Mouse (Mus musculus) liver, embryonic 13.5 days (tissue): ENCODE results near the gene Mpeg1. TPM values are rescaled to one million over a fixed set of nuclear protein-coding genes. Genes with fewer than 3 reads are reported as not detected.

Experiments used
- ATAC-seq: fragments of 200-750 bp; cut with Nextera tagmentation; 2 replicates; pipeline ENCODE4 v1.8.0; 2017; ENCODE audit warnings: low read depth, mild to moderate bottlenecking, moderate number of reproducible peaks, moderate library complexity
- DNase-seq: peaks from one replicate; pipeline ENCODE4 v3.0.0; 2022
- H3K27ac ChIP-seq: fragments of 300-500 bp; sonication (generic); 2 replicates; pipeline ENCODE4 v1.5.1; 2015; ENCODE audit warnings: moderate library complexity, mild to moderate bottlenecking, inconsistent platforms
- H3K27me3 ChIP-seq: fragments of 300-500 bp; sonication (generic); 2 replicates; pipeline ENCODE4 v1.6.1; 2015; ENCODE audit warnings: mild to moderate bottlenecking, inconsistent platforms
- H3K36me3 ChIP-seq: fragments of 300-500 bp; sonication (generic); 2 replicates; pipeline ENCODE4 v1.6.1; 2015; ENCODE audit warnings: mild to moderate bottlenecking, inconsistent platforms
- H3K4me1 ChIP-seq: fragments of 300-500 bp; sonication (generic); replicated peaks from 2 replicates; pipeline ENCODE4 v1.6.1; 2015; ENCODE audit warnings: inconsistent platforms
- H3K4me2 ChIP-seq: fragments of 300-500 bp; sonication (generic); 2 replicates; pipeline ENCODE4 v1.6.1; 2015; ENCODE audit warnings: inconsistent platforms, mild to moderate bottlenecking, moderate library complexity
- H3K4me3 ChIP-seq: fragments of 300-500 bp; sonication (generic); replicated peaks from 2 replicates; pipeline ENCODE4 v1.5.1; 2015; ENCODE audit warnings: mild to moderate bottlenecking, inconsistent platforms
- H3K9ac ChIP-seq: fragments of 300-500 bp; sonication (generic); 2 replicates; pipeline ENCODE4 v1.6.1; 2015; ENCODE audit warnings: mild to moderate bottlenecking, inconsistent platforms
- H3K9me3 ChIP-seq: fragments of 300-500 bp; sonication (generic); replicated peaks from 2 replicates; pipeline ENCODE4 v1.6.1; 2016; ENCODE audit warnings: inconsistent platforms
- WGBS: fragments of 180-500 bp; shearing (Covaris S2); methylation state at CpG from one replicate; pipeline ENCODE4 v1.1.7; 2015; ENCODE audit not compliant: insufficient replicate concordance; 5-methylcytosine and 5-hydroxymethylcytosine counted together
- polyA plus RNA-seq: library from polyadenylated mRNA; unstranded; fragments of >200 nt; fragmentation: Nextera tagmentation; extraction: Ambion mirVana; gene quantifications from 2 replicates; pipeline ENCODE4 v1.2.1, GENCODE M21; 2015

Gene Mpeg1
- polyA plus RNA-seq, 1 experiment from 2014 or later = 1.0 TPM

- no peak overlapping the region for H3K4me3 ChIP-seq
- peaks cover 4% of the 10 kb centered on the region; the same call in 1 of the 2 replicates for H3K36me3 ChIP-seq
- no peak overlapping the region for H3K9ac ChIP-seq
- no peak overlapping the region for H3K4me2 ChIP-seq
- no peaks in the 10 kb centered on the region for H3K4me1 ChIP-seq
- H3K27me3 ChIP-seq = no peaks in the 10 kb centered on the region
- DNase-seq (no peak), ATAC-seq (peak; percentile 11; the same call in 1 of the 2 replicates)
- WGBS = 20% methylated on average over 7 of the region's 7 CpGs
- H3K9me3 ChIP-seq = no peaks in the 10 kb centered on the region
- no peak overlapping the region for H3K27ac ChIP-seq
Observed at GRCm38 (mm10) chr19:12466204-12466603, 5.6 kb downstream of the Mpeg1 start.

DNA sequence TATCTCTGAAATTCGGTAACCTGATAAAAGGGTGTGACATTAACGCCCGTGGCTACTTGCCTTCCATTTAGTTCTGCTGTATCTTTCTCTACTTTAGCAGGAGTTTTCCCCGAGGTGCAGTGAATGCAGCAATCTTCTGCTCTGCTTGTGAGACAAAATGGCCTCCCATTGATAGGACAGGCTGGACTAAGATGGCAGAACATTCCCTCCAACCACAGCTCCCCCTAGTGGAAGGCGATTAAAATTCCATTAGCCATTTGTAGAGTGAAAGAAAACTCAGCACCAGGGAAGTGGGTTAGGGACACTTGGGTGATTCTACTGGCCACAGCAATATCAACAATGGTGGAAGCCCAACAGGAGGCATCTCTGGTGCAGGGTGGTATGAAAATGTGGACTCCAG is 6.9 kb downstream of the Mpeg1 start:
- 60% methylated on average over 5 of the region's 5 CpGs for WGBS
- peaks cover 4% of the 10 kb centered on the region; the same call in 1 of the 2 replicates for H3K36me3 ChIP-seq
- H3K27ac ChIP-seq = no peak overlapping the region
- H3K9me3 ChIP-seq = no peaks in the 10 kb centered on the region
- no peak for ATAC-seq
- no peak overlapping the region for H3K4me2 ChIP-seq
- DNase-seq = no peak
- H3K27me3 ChIP-seq = no peaks in the 10 kb centered on the region
- no peak overlapping the region for H3K4me3 ChIP-seq
- H3K4me1 ChIP-seq = no peaks in the 10 kb centered on the region
- H3K9ac ChIP-seq = no peak overlapping the region

GRCm38 (mm10) chr19:12471866-12472265 is 11.3 kb downstream of the Mpeg1 start:
- H3K4me2 ChIP-seq = no peak overlapping the region
- 28% methylated on average over 3 of the region's 3 CpGs for WGBS
- no peak for ATAC-seq
- no peaks in the 10 kb centered on the region for H3K4me1 ChIP-seq
- H3K36me3 ChIP-seq = peaks cover 4% of the 10 kb centered on the region; the same call in 1 of the 2 replicates
- H3K27me3 ChIP-seq = no peaks in the 10 kb centered on the region
- H3K27ac ChIP-seq = no peak overlapping the region
- no peak overlapping the region for H3K4me3 ChIP-seq
- no peaks in the 10 kb centered on the region for H3K9me3 ChIP-seq
- DNase-seq = no peak
- no peak overlapping the region for H3K9ac ChIP-seq

DNA sequence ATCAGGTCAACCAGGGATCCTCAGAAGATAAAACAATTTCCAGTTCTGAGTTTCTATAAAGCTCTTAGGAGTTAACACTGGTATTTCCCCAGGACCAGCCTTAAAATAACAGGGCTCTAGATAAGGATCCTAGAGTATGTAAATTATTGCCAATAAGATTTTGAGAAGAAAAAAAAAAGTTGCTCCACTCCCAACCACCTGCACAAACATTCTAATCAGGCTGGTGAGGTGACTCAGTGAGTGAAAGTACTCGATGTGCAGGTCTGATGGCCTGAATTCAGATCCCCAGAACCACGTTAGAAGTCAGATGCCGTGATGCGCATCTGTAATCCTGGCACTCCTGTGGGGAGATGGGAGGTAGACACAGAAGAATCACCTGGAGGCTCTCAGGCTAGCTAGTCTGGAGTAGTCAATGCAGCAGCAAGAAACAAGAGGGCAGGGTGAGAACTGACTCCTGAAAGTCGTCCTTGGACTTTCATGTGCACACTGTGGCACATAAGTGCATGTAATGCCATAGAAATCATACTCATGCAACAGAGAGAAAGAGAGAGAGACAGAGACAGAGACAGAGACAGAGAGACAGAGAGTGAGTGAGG is 11.9 kb downstream of the Mpeg1 start:
- H3K27ac ChIP-seq = no peak overlapping the region

DNA sequence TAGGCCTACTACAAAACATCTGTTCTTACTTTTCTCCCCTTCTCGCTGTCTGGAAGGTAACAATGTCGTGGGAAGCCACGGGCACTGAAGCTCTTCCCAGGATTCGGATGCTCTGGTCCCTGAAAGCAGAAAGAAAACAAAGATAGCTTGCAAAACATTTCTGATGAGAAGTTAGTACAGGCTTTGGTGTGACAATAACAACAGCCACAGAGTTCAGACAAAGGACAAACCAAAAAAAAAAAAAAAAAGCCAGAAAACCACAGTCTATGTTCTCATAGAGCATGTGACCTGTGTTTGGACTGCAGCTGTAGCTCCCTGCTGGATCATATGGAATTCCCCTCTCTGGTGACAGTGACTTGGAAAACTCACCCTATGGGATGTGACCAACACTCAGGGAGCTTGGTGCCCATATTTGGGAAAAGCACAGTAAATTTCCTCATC is 12.6 kb downstream of the Mpeg1 start:
- Histone ChIP-seq H3K9me3 (no peaks in the 10 kb centered on the region), H3K4me3 (no peak overlapping the region), H3K9ac (no peak overlapping the region), H3K4me1 (no peaks in the 10 kb centered on the region), H3K36me3 (0 out of 2 replicates have a peak, but pooled peaks cover 4% of the 10 kb centered on the region), H3K27ac (no peak overlapping the region), H3K4me2 (no peak overlapping the region), H3K27me3 (no peaks in the 10 kb centered on the region)
- WGBS = 56% methylated on average over 4 of the region's 4 CpGs
- ATAC-seq = no peak
- DNase-seq = no peak

More for the DNA sequence above, 11.9 kb downstream of the Mpeg1 start:
- no peak overlapping the region for H3K4me3 ChIP-seq
- DNase-seq = no peak
- H3K27me3 ChIP-seq = no peaks in the 10 kb centered on the region
- H3K4me1 ChIP-seq = no peaks in the 10 kb centered on the region
- ATAC-seq = no peak
- no peak overlapping the region for H3K4me2 ChIP-seq
- H3K9me3 ChIP-seq = no peaks in the 10 kb centered on the region
- 65% methylated on average over 5 of the region's 5 CpGs for WGBS
- H3K36me3 ChIP-seq = peaks cover 4% of the 10 kb centered on the region; the same call in 1 of the 2 replicates
- H3K9ac ChIP-seq = no peak overlapping the region

DNA sequence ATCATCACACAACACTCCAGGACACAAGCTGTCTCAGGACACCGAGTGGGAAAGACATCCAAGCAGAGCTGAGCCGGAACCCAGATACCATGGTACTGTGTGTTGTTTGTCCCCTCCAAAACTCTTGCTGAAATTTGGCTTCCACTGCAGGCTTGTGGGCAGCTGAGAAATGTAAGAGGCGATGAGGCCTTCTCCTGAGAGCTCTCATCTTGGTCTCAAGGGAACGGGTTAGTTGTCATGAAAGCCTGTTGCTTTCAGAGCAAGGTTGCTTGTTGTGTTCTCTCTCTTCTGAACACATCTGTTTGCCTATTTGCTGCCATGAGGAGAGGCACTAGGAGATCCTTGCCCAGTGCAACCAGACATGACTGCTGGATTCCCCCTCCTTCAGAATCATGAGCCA is 13.4 kb downstream of the Mpeg1 start:
- Histone ChIP-seq H3K4me3 (no peak overlapping the region), H3K4me1 (no peaks in the 10 kb centered on the region), H3K4me2 (no peak overlapping the region), H3K27ac (no peak overlapping the region), H3K9me3 (no peaks in the 10 kb centered on the region), H3K27me3 (no peaks in the 10 kb centered on the region), H3K36me3 (peaks cover 8% of the 10 kb centered on the region; the same call in 1 of the 2 replicates), H3K9ac (no peak overlapping the region)
- ATAC-seq (no peak), DNase-seq (no peak)
- WGBS = 57% methylated on average over 4 of the region's 4 CpGs

- H3K27me3 ChIP-seq = no peaks in the 10 kb centered on the region
- no peak for ATAC-seq
- WGBS = 66% methylated on average over 15 of the region's 15 CpGs
- DNase-seq = no peak
- H3K27ac ChIP-seq = no peak overlapping the region
- H3K4me2 ChIP-seq = no peak overlapping the region
- no peaks in the 10 kb centered on the region for H3K4me1 ChIP-seq
- H3K4me3 ChIP-seq = no peak overlapping the region
- H3K9ac ChIP-seq = no peak overlapping the region
- peaks cover 7% of the 10 kb centered on the region; the same call in 1 of the 2 replicates for H3K36me3 ChIP-seq
- H3K9me3 ChIP-seq = no peaks in the 10 kb centered on the region
Observed at GRCm38 (mm10) chr19:12475380-12476250, 15.0 kb downstream of the Mpeg1 start.

- no peak for DNase-seq
- Histone ChIP-seq H3K36me3 (peaks cover 7% of the 10 kb centered on the region; the same call in 1 of the 2 replicates), H3K4me2 (no peak overlapping the region), H3K9ac (no peak overlapping the region), H3K9me3 (no peaks in the 10 kb centered on the region), H3K27ac (no peak overlapping the region), H3K27me3 (no peaks in the 10 kb centered on the region), H3K4me3 (no peak overlapping the region), H3K4me1 (no peaks in the 10 kb centered on the region)
- no peak for ATAC-seq
- WGBS = 25% methylated on average over 5 of the region's 5 CpGs
Observed at GRCm38 (mm10) chr19:12476721-12477270, 16.2 kb downstream of the Mpeg1 start.

GRCm38 (mm10) chr19:12478369-12478768 is 17.8 kb downstream of the Mpeg1 start:
- H3K36me3 ChIP-seq = peaks cover 13% of the 10 kb centered on the region
- H3K4me2 ChIP-seq = no peak overlapping the region
- no peaks in the 10 kb centered on the region for H3K4me1 ChIP-seq
- no peaks in the 10 kb centered on the region for H3K9me3 ChIP-seq
- no peak overlapping the region for H3K4me3 ChIP-seq
- H3K27ac ChIP-seq = no peak overlapping the region
- H3K27me3 ChIP-seq = no peaks in the 10 kb centered on the region
- no peak overlapping the region for H3K9ac ChIP-seq
- DNase-seq (no peak), ATAC-seq (no peak)
- 46% methylated on average over 6 of the region's 6 CpGs for WGBS

GRCm38 (mm10) chr19:12483782-12484181 is 23.2 kb downstream of the Mpeg1 start:
- H3K4me3 ChIP-seq = no peak overlapping the region
- peaks cover 12% of the 10 kb centered on the region for H3K4me1 ChIP-seq
- no peak overlapping the region for H3K4me2 ChIP-seq
- WGBS = 38% methylated on average over 4 of the region's 4 CpGs
- no peak overlapping the region for H3K27ac ChIP-seq
- peaks cover 9% of the 10 kb centered on the region for H3K36me3 ChIP-seq
- H3K9ac ChIP-seq = no peak overlapping the region
- no peaks in the 10 kb centered on the region for H3K9me3 ChIP-seq
- ATAC-seq (no peak), DNase-seq (no peak)
- H3K27me3 ChIP-seq = no peaks in the 10 kb centered on the region

DNA sequence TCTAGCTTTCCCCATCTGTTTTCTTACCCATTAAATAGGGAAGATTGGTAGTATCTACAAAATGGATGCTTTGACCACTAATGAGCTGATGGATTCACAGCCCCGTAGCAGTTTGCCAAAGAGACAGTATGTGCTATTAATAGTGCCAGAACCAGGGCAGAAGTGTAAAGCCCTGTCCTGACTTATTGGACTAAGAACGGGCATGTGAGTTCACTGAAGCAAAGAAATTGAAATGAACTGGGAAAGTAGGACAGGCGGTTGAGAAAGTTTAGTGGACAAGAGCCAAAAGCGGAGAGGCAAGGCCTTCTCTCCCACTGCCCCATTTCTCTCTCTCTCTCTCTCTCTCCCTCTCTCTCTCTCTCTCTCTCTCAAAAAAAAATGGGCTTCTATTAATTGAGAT is 23.6 kb downstream of the Mpeg1 start:
- no peak for DNase-seq
- no peak overlapping the region for H3K4me3 ChIP-seq
- ATAC-seq = no peak
- no peak overlapping the region for H3K27ac ChIP-seq
- peaks cover 9% of the 10 kb centered on the region for H3K36me3 ChIP-seq
- no peaks in the 10 kb centered on the region for H3K9me3 ChIP-seq
- 54% methylated on average over 4 of the region's 4 CpGs for WGBS
- H3K4me1 ChIP-seq = peaks cover 12% of the 10 kb centered on the region
- no peak overlapping the region for H3K9ac ChIP-seq
- no peaks in the 10 kb centered on the region for H3K27me3 ChIP-seq
- no peak overlapping the region for H3K4me2 ChIP-seq
